Mouse (Mus musculus): ENCODE measurements around the gene Rhcg. TPM values are rescaled to one million over a fixed set of nuclear protein-coding genes. Genes with fewer than 3 reads are reported as not detected.
A peak's percentile ranks its signal among the peaks of the same experiment; 100 is the strongest.

Rhcg gene
- total RNA-seq, 1 experiment: 1.0 TPM

DNA sequence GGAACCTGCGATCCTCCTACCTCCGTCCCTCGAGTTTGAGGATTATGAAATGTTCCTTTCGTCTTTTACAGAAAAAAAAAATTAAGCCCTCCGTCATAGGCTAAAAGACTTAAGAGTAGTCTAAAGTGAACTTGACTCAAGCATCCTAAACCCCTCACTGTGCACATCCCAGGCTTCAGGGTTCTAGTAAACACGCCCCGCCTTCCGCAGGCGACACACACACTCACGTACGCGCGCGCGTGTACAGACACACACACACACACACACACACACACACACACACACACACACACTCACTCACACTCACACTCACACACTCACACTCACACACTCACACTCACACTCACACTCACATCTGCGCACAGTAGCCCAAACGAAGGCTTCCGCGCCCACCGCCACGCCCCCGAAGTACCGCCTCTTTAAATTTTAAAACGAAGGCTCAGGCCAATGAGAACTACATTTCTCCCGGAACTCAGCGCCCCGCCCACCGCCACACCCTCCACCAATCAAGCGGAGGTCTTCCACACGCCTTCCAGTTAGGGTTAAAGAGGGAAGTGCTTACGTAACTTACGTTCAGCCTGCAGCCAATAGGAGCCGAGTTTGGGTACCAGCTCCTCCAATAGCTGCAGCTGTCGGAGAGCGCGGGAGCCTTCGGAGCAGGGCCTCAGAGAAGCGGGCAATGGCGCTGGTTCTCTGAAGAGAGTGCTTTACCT is 42.3 kb upstream of the Rhcg start, which contains the start of gene Ticrr:
TSS of gene Ticrr (plus strand) at position 619 of the 713 bp plus-strand sequence.
- DNase-seq (ENCODE audit: low read depth, low spot score): peak; percentile 99
- Histone ChIP-seq H3K9me3 (ENCODE audit: control insufficient read depth, insufficient read depth, low read depth, low read length) (no peaks in the 10 kb centered on the region), H3K9ac (ENCODE audit: insufficient read depth, low read depth, low read length, poor library complexity, severe bottlenecking) (peak within 1 kb of the TSS; percentile 94), H3K27ac (ENCODE audit: insufficient read depth, low read depth, low read length, poor library complexity, severe bottlenecking) (peak within 1 kb of the TSS; percentile 45), H3K36me3 (ENCODE audit: control insufficient read depth, insufficient read depth, low read length, poor library complexity, severe bottlenecking) (peaks cover 6% of the 10 kb centered on the region; the same call in 1 of the 2 replicates), H3K4me3 (ENCODE audit: insufficient read depth in 1 of 2, low read depth in 1 of 2, low read length in 2 of 2, poor library complexity in 1 of 2, severe bottlenecking in 1 of 2) (peak within 1 kb of the TSS; percentile 84 to 90), H3K4me1 (ENCODE audit: control insufficient read depth in 2 of 2, insufficient read depth in 2 of 2, low read length in 2 of 2, poor library complexity in 1 of 2) (peaks cover 1 to 2% of the 10 kb centered on the region in 2 experiments; a peak in 1 of 4 replicates)
- in situ Hi-C loops (cut with MboI; ENCODE audit: low sequenced_read_pairs in 2 of 2, unreplicated experiment in 2 of 2): no loop called here
- TF ChIP-seq ZNF384 (IDR thresholded peaks at IDR 0.05; ENCODE audit: low read depth, low read length): no peak
- TF ChIP-seq MAFK (IDR thresholded peaks at IDR 0.05; ENCODE audit: insufficient read depth, low read depth, low read length): no peak
- TF ChIP-seq CHD2 (IDR thresholded peaks at IDR 0.05; ENCODE audit: low read depth, low read length): peak; percentile 82

DNA sequence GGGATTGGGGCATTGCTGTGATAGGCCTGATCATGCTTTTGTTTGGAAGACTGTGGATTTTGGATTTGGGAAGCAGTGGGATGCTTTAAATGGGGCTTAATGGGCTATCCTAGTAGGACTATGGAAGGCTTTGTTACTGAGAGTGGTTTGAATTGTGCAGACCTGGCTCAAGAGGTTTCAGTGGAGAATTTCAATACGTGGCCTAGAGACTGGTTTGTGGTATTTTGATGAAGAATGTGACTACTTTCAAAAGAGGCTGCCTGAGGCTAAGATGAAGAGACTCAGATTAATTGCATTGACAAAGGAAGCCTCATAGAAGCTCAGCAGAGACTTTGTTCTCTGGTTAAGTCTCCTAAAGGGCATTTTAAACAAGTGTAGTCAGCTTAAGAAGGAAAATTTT is 37.1 kb upstream of the Rhcg start:
- H3K4me1 ChIP-seq (ENCODE audit: control insufficient read depth in 2 of 2, insufficient read depth in 2 of 2, low read length in 2 of 2, poor library complexity in 1 of 2): peaks cover 0 to 12% of the 10 kb centered on the region in 2 experiments; a peak in 2 of 4 replicates
- no peaks in the 10 kb centered on the region for H3K36me3 ChIP-seq (ENCODE audit: control insufficient read depth, insufficient read depth, low read length, poor library complexity, severe bottlenecking)
- TF ChIP-seq MAFK (IDR thresholded peaks at IDR 0.05; ENCODE audit: insufficient read depth, low read depth, low read length): no peak
- TF ChIP-seq CHD2 (IDR thresholded peaks at IDR 0.05; ENCODE audit: low read depth, low read length): no peak
- TF ChIP-seq ZC3H11A (IDR thresholded peaks at IDR 0.05; ENCODE audit: borderline replicate concordance, low read depth, low read length): no peak
- TF ChIP-seq ZNF384 (IDR thresholded peaks at IDR 0.05; ENCODE audit: low read depth, low read length): no peak
- no peak for TF ChIP-seq HCFC1 (IDR thresholded peaks at IDR 0.05; ENCODE audit: borderline replicate concordance, insufficient read depth, low read length)
- in situ Hi-C loops (cut with MboI; ENCODE audit: low sequenced_read_pairs in 2 of 2, unreplicated experiment in 2 of 2): no loop called here
- H3K4me3 ChIP-seq (ENCODE audit: insufficient read depth in 1 of 2, low read depth in 1 of 2, low read length in 2 of 2, poor library complexity in 1 of 2, severe bottlenecking in 1 of 2): no peak overlapping the region
- no peak overlapping the region for H3K9ac ChIP-seq (ENCODE audit: insufficient read depth, low read depth, low read length, poor library complexity, severe bottlenecking)
- peak; percentile 83 for DNase-seq (ENCODE audit: low read depth, low spot score)
- no peaks in the 10 kb centered on the region for H3K9me3 ChIP-seq (ENCODE audit: control insufficient read depth, insufficient read depth, low read depth, low read length)
- peak overlapping the region; percentile 94; the same call in 1 of the 2 replicates for H3K27ac ChIP-seq (ENCODE audit: insufficient read depth, low read depth, low read length, poor library complexity, severe bottlenecking)

DNA sequence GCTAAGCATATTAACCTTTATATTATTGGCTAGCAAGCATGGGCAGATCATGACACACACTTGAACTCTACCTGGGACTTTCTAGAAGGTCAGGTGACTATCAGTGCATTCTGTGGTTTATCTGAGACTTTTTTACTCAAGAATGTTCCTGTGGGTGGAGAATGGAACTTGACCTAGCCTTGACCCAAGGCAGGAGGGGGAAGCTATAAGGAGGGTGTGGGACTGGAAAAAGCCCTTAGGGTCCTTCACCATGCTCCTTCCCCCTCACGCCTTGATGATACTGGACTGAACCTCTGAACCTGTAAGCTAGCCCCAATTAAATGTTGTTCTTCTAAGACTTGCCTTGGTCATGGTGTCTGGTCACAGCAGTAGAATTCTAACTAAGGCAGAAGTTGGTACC is 36.7 kb upstream of the Rhcg start:
- Histone ChIP-seq H3K27ac (ENCODE audit: insufficient read depth, low read depth, low read length, poor library complexity, severe bottlenecking) (peak overlapping the region; percentile 94), H3K9me3 (ENCODE audit: control insufficient read depth, insufficient read depth, low read depth, low read length) (no peaks in the 10 kb centered on the region), H3K4me3 (ENCODE audit: insufficient read depth in 1 of 2, low read depth in 1 of 2, low read length in 2 of 2, poor library complexity in 1 of 2, severe bottlenecking in 1 of 2) (no peak overlapping the region), H3K9ac (ENCODE audit: insufficient read depth, low read depth, low read length, poor library complexity, severe bottlenecking) (no peak overlapping the region), H3K36me3 (ENCODE audit: control insufficient read depth, insufficient read depth, low read length, poor library complexity, severe bottlenecking) (no peaks in the 10 kb centered on the region), H3K4me1 (ENCODE audit: control insufficient read depth in 2 of 2, insufficient read depth in 2 of 2, low read length in 2 of 2, poor library complexity in 1 of 2) (peaks cover 0 to 12% of the 10 kb centered on the region in 2 experiments; a peak in 2 of 4 replicates)
- in situ Hi-C loops (cut with MboI; ENCODE audit: low sequenced_read_pairs in 2 of 2, unreplicated experiment in 2 of 2): no loop called here
- DNase-seq (ENCODE audit: low read depth, low spot score): peak; percentile 69
- TF ChIP-seq CHD2 (IDR thresholded peaks at IDR 0.05; ENCODE audit: low read depth, low read length): 0 out of 2 replicates have a peak, but pooled peaks have one; percentile 14
- no peak for TF ChIP-seq HCFC1 (IDR thresholded peaks at IDR 0.05; ENCODE audit: borderline replicate concordance, insufficient read depth, low read length)
- no peak for TF ChIP-seq MAFK (IDR thresholded peaks at IDR 0.05; ENCODE audit: insufficient read depth, low read depth, low read length)
- TF ChIP-seq ZC3H11A (IDR thresholded peaks at IDR 0.05; ENCODE audit: borderline replicate concordance, low read depth, low read length): no peak
- 0 out of 2 replicates have a peak, but pooled peaks have one; percentile 7 for TF ChIP-seq ZNF384 (IDR thresholded peaks at IDR 0.05; ENCODE audit: low read depth, low read length)

DNA sequence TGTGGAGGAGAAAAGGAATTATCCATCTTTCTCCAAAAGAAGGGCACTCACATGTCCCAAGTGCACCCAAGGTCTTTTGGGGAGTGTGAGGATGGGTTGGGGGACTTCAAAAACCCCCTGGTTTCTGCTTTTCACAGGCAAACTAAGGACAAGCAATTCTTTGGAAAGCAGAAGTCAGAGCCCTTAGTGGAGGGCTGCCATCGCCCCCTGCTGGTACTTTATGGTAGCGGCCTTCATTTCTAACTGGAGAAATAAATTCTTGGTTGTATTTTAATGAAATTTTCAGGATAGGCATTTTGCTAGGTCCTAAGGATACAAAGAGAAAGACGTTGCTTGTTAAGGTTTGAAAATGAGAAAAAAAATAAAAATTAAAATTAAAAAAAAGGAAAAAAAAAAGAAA is 31.5 kb upstream of the Rhcg start:
- Histone ChIP-seq H3K9me3 (ENCODE audit: control insufficient read depth, insufficient read depth, low read depth, low read length) (no peaks in the 10 kb centered on the region), H3K27ac (ENCODE audit: insufficient read depth, low read depth, low read length, poor library complexity, severe bottlenecking) (no peak overlapping the region), H3K4me3 (ENCODE audit: insufficient read depth in 1 of 2, low read depth in 1 of 2, low read length in 2 of 2, poor library complexity in 1 of 2, severe bottlenecking in 1 of 2) (no peak overlapping the region), H3K9ac (ENCODE audit: insufficient read depth, low read depth, low read length, poor library complexity, severe bottlenecking) (no peak overlapping the region), H3K36me3 (ENCODE audit: control insufficient read depth, insufficient read depth, low read length, poor library complexity, severe bottlenecking) (no peaks in the 10 kb centered on the region), H3K4me1 (ENCODE audit: control insufficient read depth in 2 of 2, insufficient read depth in 2 of 2, low read length in 2 of 2, poor library complexity in 1 of 2) (peaks cover 2 to 11% of the 10 kb centered on the region in 2 experiments; a peak in 2 of 4 replicates)
- in situ Hi-C loops (cut with MboI; ENCODE audit: low sequenced_read_pairs in 2 of 2, unreplicated experiment in 2 of 2): no loop called here
- TF ChIP-seq MAFK (IDR thresholded peaks at IDR 0.05; ENCODE audit: insufficient read depth, low read depth, low read length): no peak
- TF ChIP-seq HCFC1 (IDR thresholded peaks at IDR 0.05; ENCODE audit: borderline replicate concordance, insufficient read depth, low read length): no peak
- no peak for TF ChIP-seq CHD2 (IDR thresholded peaks at IDR 0.05; ENCODE audit: low read depth, low read length)
- peak; percentile 47 for DNase-seq (ENCODE audit: low read depth, low spot score)
